Mouse (Mus musculus) hindbrain, embryonic 16.5 days (tissue): ENCODE measurements at regions not wholly inside any gene's neighbourhood (a gene's known extent, or its start where the extent isn't known, plus 50 kb on each side); places are given as distances from the start of the nearest gene placed in this dataset.

Experiments used
- ATAC-seq: fragments of 200-750 bp; cut with Nextera tagmentation; 2 replicates; pipeline ENCODE4 v1.8.0; 2017; ENCODE audit warnings: moderate TSS enrichment, moderate library complexity
- H3K27ac ChIP-seq: fragments of 300-500 bp; sonication (generic); 2 replicates; pipeline ENCODE4 v1.5.1; 2014; ENCODE audit warnings: low read depth, mild to moderate bottlenecking, control low read depth, low read length, moderate library complexity
- H3K27me3 ChIP-seq: fragments of 300-500 bp; sonication (generic); replicated peaks from 2 replicates; pipeline ENCODE4 v1.6.1; 2014; ENCODE audit warnings: low read length; ENCODE audit not compliant: control insufficient read depth, insufficient read depth
- H3K36me3 ChIP-seq: fragments of 300-500 bp; sonication (generic); 2 replicates; pipeline ENCODE4 v1.6.1; 2014; ENCODE audit warnings: mild to moderate bottlenecking, low read length, moderate library complexity, mixed read lengths; ENCODE audit not compliant: control insufficient read depth, insufficient read depth
- H3K4me1 ChIP-seq: fragments of 300-500 bp; sonication (generic); 2 replicates; pipeline ENCODE4 v1.6.1; 2014; ENCODE audit warnings: low read depth, low read length; ENCODE audit not compliant: control insufficient read depth, insufficient read depth
- H3K4me2 ChIP-seq: fragments of 300-500 bp; sonication (generic); 2 replicates; pipeline ENCODE4 v1.6.1; 2014; ENCODE audit warnings: mild to moderate bottlenecking, low read length, control low read depth, moderate library complexity
- H3K4me3 ChIP-seq: fragments of 300-500 bp; sonication (generic); 2 replicates; pipeline ENCODE4 v1.5.1; 2014; ENCODE audit warnings: mild to moderate bottlenecking, low read length, control low read depth, moderate library complexity
- H3K9ac ChIP-seq: fragments of 300-500 bp; sonication (generic); 2 replicates; pipeline ENCODE4 v1.6.1; 2014; ENCODE audit warnings: low read depth, mild to moderate bottlenecking, control low read depth, low read length, moderate library complexity
- H3K9me3 ChIP-seq: fragments of 300-500 bp; sonication (generic); 2 replicates; pipeline ENCODE4 v1.6.1; 2014; ENCODE audit warnings: mild to moderate bottlenecking, low read length, moderate library complexity; ENCODE audit not compliant: control insufficient read depth
- WGBS: fragments of 180-500 bp; shearing (Covaris S2); extraction: QIAGEN DNeasy Blood & Tissue Kit; methylation state at CpG from one replicate; pipeline ENCODE4 v1.1.7; 2014; 5-methylcytosine and 5-hydroxymethylcytosine counted together

- Histone ChIP-seq H3K4me1 (no peaks in the 10 kb centered on the region; the same call in 1 of the 2 replicates), H3K9me3 (no peaks in the 10 kb centered on the region), H3K27me3 (no peaks in the 10 kb centered on the region), H3K4me2 (peak overlapping the region; percentile 46), H3K36me3 (no peaks in the 10 kb centered on the region), H3K4me3 (no peak overlapping the region), H3K27ac (no peak overlapping the region), H3K9ac (no peak overlapping the region; the same call in 1 of the 2 replicates)
- peak; percentile 77 for ATAC-seq
- 29% methylated on average over 11 of the region's 11 CpGs for WGBS
Observed at GRCm38 (mm10) chr14:24081911-24082558, 67.7 kb upstream of the Kcnma1 start.

GRCm38 (mm10) chr14:24068693-24069092 is 54.4 kb upstream of the Kcnma1 start:
- 63% methylated on average over 4 of the region's 4 CpGs for WGBS
- H3K36me3 ChIP-seq = no peaks in the 10 kb centered on the region
- H3K27me3 ChIP-seq = no peaks in the 10 kb centered on the region
- no peak overlapping the region for H3K9ac ChIP-seq
- no peak overlapping the region for H3K27ac ChIP-seq
- ATAC-seq = no peak
- no peak overlapping the region for H3K4me2 ChIP-seq
- no peaks in the 10 kb centered on the region for H3K4me1 ChIP-seq
- H3K4me3 ChIP-seq = no peak overlapping the region
- H3K9me3 ChIP-seq = no peaks in the 10 kb centered on the region

DNA sequence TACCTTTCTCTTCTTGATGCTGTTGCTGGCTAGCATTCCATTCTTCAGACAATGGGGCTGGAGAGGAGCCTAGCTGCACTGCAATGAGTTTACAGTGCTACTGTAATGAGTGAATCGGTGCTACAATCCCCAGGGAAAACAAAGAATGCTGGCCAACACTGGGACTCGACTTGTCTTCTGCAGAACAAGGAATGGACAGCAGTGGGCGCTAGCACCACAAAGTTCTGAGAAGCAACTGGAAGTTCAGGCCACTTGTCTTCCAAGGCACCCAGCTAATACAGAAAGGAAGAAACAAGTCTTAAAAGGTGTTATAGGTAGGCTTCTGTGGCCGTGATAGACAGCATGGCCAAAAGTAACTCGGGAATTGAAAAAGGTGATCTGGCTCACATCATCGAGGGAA is 53.4 kb upstream of the Kcnma1 start:
- no peaks in the 10 kb centered on the region for H3K9me3 ChIP-seq
- H3K27ac ChIP-seq = no peak overlapping the region
- no peaks in the 10 kb centered on the region for H3K27me3 ChIP-seq
- H3K4me3 ChIP-seq = no peak overlapping the region
- H3K4me2 ChIP-seq = no peak overlapping the region
- no peaks in the 10 kb centered on the region for H3K36me3 ChIP-seq
- no peak for ATAC-seq
- 44% methylated on average over 6 of the region's 6 CpGs for WGBS
- H3K9ac ChIP-seq = no peak overlapping the region
- no peaks in the 10 kb centered on the region for H3K4me1 ChIP-seq

- Histone ChIP-seq H3K4me3 (no peak overlapping the region), H3K27ac (no peak overlapping the region), H3K4me2 (no peak overlapping the region), H3K9me3 (no peaks in the 10 kb centered on the region), H3K9ac (no peak overlapping the region), H3K4me1 (no peaks in the 10 kb centered on the region), H3K27me3 (no peaks in the 10 kb centered on the region), H3K36me3 (no peaks in the 10 kb centered on the region)
- no peak for ATAC-seq
- 58% methylated on average over 4 of the region's 4 CpGs for WGBS
Observed at GRCm38 (mm10) chr14:24065231-24065767, 51.0 kb upstream of the Kcnma1 start.
